Mouse (Mus musculus): Measurements from ENCODE around the gene 1700001O22Rik. TPM values are rescaled to one million over a fixed set of nuclear protein-coding genes. Genes with fewer than 3 reads are reported as not detected.
A peak's percentile ranks its signal among the peaks of the same experiment; 100 is the strongest.

1700001O22Rik gene
- polyA plus RNA-seq, 1 experiment from 2014 or later = 1.6 TPM

DNA sequence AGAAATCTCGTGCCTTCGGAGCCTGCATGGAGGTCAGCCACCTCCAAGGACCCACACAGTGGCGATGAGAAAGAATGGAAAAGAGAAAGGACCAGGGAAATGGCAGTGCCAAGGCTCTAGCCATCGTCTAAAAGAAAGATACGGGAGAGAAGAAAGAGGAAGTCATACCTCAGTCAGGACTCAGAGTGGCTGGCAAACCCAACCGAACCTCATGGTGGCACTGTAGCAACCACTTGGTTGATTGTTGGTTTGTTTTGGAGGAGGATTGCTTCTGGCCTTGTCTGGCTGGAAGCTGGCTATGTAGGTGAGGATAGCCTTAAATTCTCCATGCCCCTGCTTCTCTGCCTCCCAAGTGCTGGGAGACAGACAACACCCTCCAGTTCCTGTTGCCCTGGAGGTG, 34.3 kb downstream of the 1700001O22Rik start:
- Histone ChIP-seq H3K9ac (ENCODE audit: low read depth, low read length) (no peak overlapping the region), H3K27ac (ENCODE audit: low read depth, low read length) (no peak overlapping the region), H3K4me2 (no peak overlapping the region), H3K27me3 (ENCODE audit: control insufficient read depth, insufficient read depth, low read length) (no peaks in the 10 kb centered on the region), H3K4me3 (ENCODE audit: low read depth, low read length) (no peak overlapping the region), H3K4me1 (ENCODE audit: control insufficient read depth, insufficient read depth, low read length) (peaks cover 28% of the 10 kb centered on the region), H3K9me3 (replicated peaks; ENCODE audit: control insufficient read depth, low read length) (no peaks in the 10 kb centered on the region), H3K36me3 (ENCODE audit: control insufficient read depth, insufficient read depth, low read length) (no peaks in the 10 kb centered on the region)
- WGBS (ENCODE audit: insufficient replicate concordance) = 42% methylated on average over 6 of the region's 6 CpGs
- no peak for ATAC-seq (replicated peaks; ENCODE audit: insufficient number of reproducible peaks, low FRiP score, low TSS enrichment)

DNA sequence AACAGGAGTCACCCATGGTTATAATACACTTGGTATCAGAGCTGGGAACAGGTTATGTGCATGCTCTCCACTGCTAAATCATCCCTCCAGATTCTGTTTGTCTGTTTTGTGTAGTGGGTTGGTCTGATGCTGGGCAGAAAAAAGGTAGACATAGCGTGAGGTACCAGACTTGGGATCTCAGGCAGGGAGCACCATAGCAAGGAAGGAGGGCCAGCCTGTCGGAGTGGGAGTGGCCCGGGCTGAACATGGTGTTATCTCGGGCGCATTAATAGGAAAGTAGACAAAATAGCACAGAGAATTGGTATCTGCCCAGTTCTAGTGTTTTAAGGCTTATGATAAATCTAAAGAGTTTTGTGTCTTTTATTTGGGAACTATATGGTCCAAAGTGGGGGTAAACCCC, 34.9 kb downstream of the 1700001O22Rik start:
- Histone ChIP-seq H3K4me3 (ENCODE audit: low read depth, low read length) (no peak overlapping the region), H3K9ac (ENCODE audit: low read depth, low read length) (no peak overlapping the region), H3K4me1 (ENCODE audit: control insufficient read depth, insufficient read depth, low read length) (peaks cover 28% of the 10 kb centered on the region), H3K27me3 (ENCODE audit: control insufficient read depth, insufficient read depth, low read length) (no peaks in the 10 kb centered on the region), H3K4me2 (no peak overlapping the region), H3K27ac (ENCODE audit: low read depth, low read length) (no peak overlapping the region), H3K9me3 (replicated peaks; ENCODE audit: control insufficient read depth, low read length) (no peaks in the 10 kb centered on the region), H3K36me3 (ENCODE audit: control insufficient read depth, insufficient read depth, low read length) (no peaks in the 10 kb centered on the region)
- no peak for ATAC-seq (replicated peaks; ENCODE audit: insufficient number of reproducible peaks, low FRiP score, low TSS enrichment)
- WGBS (ENCODE audit: insufficient replicate concordance) = 64% methylated on average over 5 of the region's 5 CpGs

DNA sequence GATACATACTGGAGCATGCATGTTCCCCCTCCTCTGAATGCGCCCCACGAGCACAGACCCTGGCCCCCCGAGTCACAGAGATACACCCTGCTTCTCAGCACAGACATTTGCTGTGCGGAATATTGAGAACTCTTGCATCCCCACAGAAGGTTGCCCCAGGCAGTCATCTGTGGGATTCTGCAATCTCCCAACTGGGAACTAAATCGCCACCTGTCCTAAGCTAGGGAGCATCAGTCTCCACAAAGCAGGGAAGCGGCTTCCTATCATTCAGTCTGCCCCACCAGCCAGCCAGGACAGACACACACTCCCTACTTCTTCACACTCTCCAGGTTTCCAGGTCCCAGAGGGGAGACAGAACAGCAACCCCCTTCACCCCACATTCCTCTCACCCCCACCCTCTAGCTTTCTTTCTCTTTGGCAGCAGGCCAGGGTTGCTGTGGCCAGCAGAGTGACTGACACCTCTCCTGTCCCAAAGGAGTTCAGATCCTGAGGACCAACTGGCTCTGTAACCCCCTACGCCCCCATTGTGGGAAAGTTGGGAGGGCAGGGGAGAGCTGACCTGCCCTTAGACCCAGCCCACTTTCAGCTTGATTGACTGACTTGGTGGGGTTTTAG, 35.7 kb downstream of the 1700001O22Rik start:
- Histone ChIP-seq H3K36me3 (ENCODE audit: control insufficient read depth, insufficient read depth, low read length) (no peaks in the 10 kb centered on the region), H3K4me1 (ENCODE audit: control insufficient read depth, insufficient read depth, low read length) (peaks cover 21% of the 10 kb centered on the region), H3K27ac (ENCODE audit: low read depth, low read length) (no peak overlapping the region), H3K4me3 (ENCODE audit: low read depth, low read length) (no peak overlapping the region), H3K4me2 (no peak overlapping the region), H3K9ac (ENCODE audit: low read depth, low read length) (no peak overlapping the region), H3K27me3 (ENCODE audit: control insufficient read depth, insufficient read depth, low read length) (no peaks in the 10 kb centered on the region), H3K9me3 (replicated peaks; ENCODE audit: control insufficient read depth, low read length) (no peaks in the 10 kb centered on the region; the same call in 1 of the 2 replicates)
- 71% methylated on average over 7 of the region's 7 CpGs for WGBS (ENCODE audit: insufficient replicate concordance)
- no peak for ATAC-seq (replicated peaks; ENCODE audit: insufficient number of reproducible peaks, low FRiP score, low TSS enrichment)

DNA sequence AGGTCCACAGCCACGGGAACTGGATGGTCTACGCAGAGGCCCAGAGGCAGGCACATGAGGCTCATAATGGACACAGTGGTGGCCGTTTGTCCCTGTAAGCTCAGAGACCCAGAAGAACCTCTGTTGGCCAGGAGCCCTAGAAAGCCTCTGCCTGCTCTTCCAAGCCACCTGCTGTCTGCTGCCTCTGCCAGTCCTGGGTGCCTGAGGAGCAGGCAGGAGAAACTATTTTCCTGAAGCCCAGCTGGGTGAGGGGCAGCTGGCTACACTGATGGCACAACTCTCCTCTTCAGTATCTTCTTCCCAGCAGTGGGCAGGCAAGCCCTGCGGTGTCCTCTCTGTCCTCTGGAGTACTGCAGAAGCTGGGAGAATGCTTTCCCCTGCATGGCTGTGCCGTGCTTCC, 37.0 kb downstream of the 1700001O22Rik start:
- no peaks in the 10 kb centered on the region; the same call in 1 of the 2 replicates for H3K9me3 ChIP-seq (replicated peaks; ENCODE audit: control insufficient read depth, low read length)
- no peak overlapping the region for H3K27ac ChIP-seq (ENCODE audit: low read depth, low read length)
- H3K9ac ChIP-seq (ENCODE audit: low read depth, low read length) = no peak overlapping the region
- peaks cover 8% of the 10 kb centered on the region for H3K4me1 ChIP-seq (ENCODE audit: control insufficient read depth, insufficient read depth, low read length)
- no peak for ATAC-seq (replicated peaks; ENCODE audit: insufficient number of reproducible peaks, low FRiP score, low TSS enrichment)
- 84% methylated on average over 5 of the region's 5 CpGs for WGBS (ENCODE audit: insufficient replicate concordance)
- H3K27me3 ChIP-seq (ENCODE audit: control insufficient read depth, insufficient read depth, low read length) = no peaks in the 10 kb centered on the region
- no peaks in the 10 kb centered on the region for H3K36me3 ChIP-seq (ENCODE audit: control insufficient read depth, insufficient read depth, low read length)
- no peak overlapping the region for H3K4me2 ChIP-seq
- H3K4me3 ChIP-seq (ENCODE audit: low read depth, low read length) = no peak overlapping the region

DNA sequence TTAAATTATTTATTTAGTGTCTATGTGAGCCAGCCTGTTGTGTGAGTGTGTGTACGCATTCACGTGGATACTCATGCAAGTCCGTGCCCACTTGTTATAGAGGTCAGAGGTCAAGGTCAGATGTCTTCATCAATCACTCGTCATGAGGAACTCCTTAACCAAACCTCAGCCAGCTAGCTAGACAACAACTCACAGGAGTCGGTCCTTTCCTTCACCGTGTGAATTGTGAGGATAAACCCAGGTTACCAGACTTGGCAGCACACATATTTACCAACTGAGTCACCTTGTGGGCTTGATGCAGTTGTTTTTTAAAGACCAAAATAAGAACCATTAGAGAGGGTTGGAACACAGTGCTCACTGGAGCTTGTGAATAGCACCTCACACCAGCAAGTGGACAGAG, 42.8 kb downstream of the 1700001O22Rik start:
- Histone ChIP-seq H3K27ac (ENCODE audit: low read depth, low read length) (no peak overlapping the region), H3K9ac (ENCODE audit: low read depth, low read length) (no peak overlapping the region), H3K9me3 (replicated peaks; ENCODE audit: control insufficient read depth, low read length) (no peaks in the 10 kb centered on the region; the same call in none of the 2 replicates), H3K4me1 (ENCODE audit: control insufficient read depth, insufficient read depth, low read length) (peaks cover 36% of the 10 kb centered on the region), H3K4me2 (no peak overlapping the region), H3K4me3 (ENCODE audit: low read depth, low read length) (no peak overlapping the region), H3K36me3 (ENCODE audit: control insufficient read depth, insufficient read depth, low read length) (no peaks in the 10 kb centered on the region), H3K27me3 (ENCODE audit: control insufficient read depth, insufficient read depth, low read length) (no peaks in the 10 kb centered on the region)
- no peak for ATAC-seq (replicated peaks; ENCODE audit: insufficient number of reproducible peaks, low FRiP score, low TSS enrichment)
- 53% methylated on average over 6 of the region's 6 CpGs for WGBS (ENCODE audit: insufficient replicate concordance)

DNA sequence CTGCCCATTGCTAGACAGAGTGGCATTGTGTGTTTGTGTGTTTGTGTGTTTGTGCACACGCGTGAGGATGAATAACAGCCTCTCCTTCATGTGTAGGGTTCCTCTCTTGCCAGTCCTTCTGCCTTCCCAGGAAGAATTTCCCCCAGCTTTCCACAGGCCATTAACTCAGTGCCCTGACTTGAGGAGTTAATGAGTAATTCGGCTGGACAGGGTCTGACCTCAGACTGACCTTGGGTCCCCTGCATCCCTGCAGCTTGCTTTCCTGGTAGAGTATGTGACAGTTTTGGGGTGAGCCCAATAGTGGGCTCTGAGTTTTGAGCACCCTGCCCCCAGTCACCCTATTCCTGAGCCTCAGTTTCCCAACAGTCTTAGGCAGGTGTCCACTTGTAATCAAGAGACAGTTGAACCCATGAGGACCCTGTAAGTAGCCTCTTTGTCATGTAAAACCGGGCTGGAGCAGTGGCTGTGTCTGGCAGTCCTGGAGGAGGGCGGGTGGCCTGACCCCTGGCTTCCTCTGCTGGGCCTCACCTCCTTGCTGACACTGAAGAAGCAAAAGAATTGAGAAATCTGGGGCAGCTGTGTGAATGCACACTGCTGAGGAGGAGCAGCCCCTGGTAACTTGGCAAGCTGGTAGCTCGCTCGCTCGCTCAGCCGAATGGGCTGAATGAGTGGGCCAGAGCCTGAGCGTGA, 43.5 kb downstream of the 1700001O22Rik start:
- Histone ChIP-seq H3K9ac (ENCODE audit: low read depth, low read length) (no peak overlapping the region), H3K36me3 (ENCODE audit: control insufficient read depth, insufficient read depth, low read length) (no peaks in the 10 kb centered on the region), H3K4me1 (ENCODE audit: control insufficient read depth, insufficient read depth, low read length) (peaks cover 36% of the 10 kb centered on the region), H3K27ac (ENCODE audit: low read depth, low read length) (peak overlapping the region; percentile 95), H3K4me2 (no peak overlapping the region), H3K4me3 (ENCODE audit: low read depth, low read length) (no peak overlapping the region), H3K27me3 (ENCODE audit: control insufficient read depth, insufficient read depth, low read length) (no peaks in the 10 kb centered on the region), H3K9me3 (replicated peaks; ENCODE audit: control insufficient read depth, low read length) (no peaks in the 10 kb centered on the region; the same call in none of the 2 replicates)
- ATAC-seq (replicated peaks; ENCODE audit: insufficient number of reproducible peaks, low FRiP score, low TSS enrichment) = no peak
- 58% methylated on average over 10 of the region's 10 CpGs for WGBS (ENCODE audit: insufficient replicate concordance)

DNA sequence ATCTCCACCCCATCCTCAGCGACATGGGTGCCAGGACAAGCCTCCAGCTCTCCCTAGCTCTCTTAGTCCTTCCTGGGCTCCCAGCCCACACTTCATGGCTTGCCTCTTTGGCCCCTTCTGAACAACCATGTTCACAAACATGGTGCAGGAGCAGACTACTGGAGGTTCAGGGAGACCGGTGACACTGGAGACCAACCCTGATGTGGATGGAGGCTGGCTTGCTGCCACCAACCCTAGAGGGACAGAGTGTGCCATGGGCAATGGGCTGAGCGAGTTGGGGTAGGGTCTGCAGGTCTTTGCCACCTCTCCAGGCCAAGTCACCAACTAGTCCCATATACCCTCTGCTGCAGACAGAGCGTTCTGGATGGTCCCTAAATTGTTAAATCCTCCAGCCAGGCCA, 44.0 kb downstream of the 1700001O22Rik start:
- Histone ChIP-seq H3K27ac (ENCODE audit: low read depth, low read length) (peak overlapping the region; percentile 95), H3K4me2 (no peak overlapping the region), H3K4me3 (ENCODE audit: low read depth, low read length) (no peak overlapping the region), H3K36me3 (ENCODE audit: control insufficient read depth, insufficient read depth, low read length) (no peaks in the 10 kb centered on the region), H3K9ac (ENCODE audit: low read depth, low read length) (peak overlapping the region; percentile 66), H3K27me3 (ENCODE audit: control insufficient read depth, insufficient read depth, low read length) (no peaks in the 10 kb centered on the region), H3K9me3 (replicated peaks; ENCODE audit: control insufficient read depth, low read length) (no peaks in the 10 kb centered on the region; the same call in none of the 2 replicates), H3K4me1 (ENCODE audit: control insufficient read depth, insufficient read depth, low read length) (peaks cover 36% of the 10 kb centered on the region)
- ATAC-seq (replicated peaks; ENCODE audit: insufficient number of reproducible peaks, low FRiP score, low TSS enrichment) = no peak
- 84% methylated on average over 4 of the region's 4 CpGs for WGBS (ENCODE audit: insufficient replicate concordance)

DNA sequence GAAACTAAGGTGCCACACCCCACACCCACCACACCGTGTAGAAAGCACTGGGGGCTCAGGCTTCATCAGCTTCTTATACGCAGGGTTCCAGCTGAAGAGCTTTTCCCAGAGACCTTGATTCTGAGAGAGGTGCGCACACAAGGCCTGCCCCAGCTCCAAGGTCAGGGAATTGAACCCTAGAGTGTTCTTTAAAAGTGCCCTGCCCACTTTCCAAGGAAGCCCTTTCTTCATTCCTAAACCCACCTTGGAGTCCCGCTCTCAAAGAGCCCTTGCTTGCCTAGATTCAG, 44.4 kb downstream of the 1700001O22Rik start:
- H3K9me3 ChIP-seq (replicated peaks; ENCODE audit: control insufficient read depth, low read length) = no peaks in the 10 kb centered on the region; the same call in none of the 2 replicates
- 44% methylated on average over 4 of the region's 4 CpGs for WGBS (ENCODE audit: insufficient replicate concordance)
- peaks cover 36% of the 10 kb centered on the region for H3K4me1 ChIP-seq (ENCODE audit: control insufficient read depth, insufficient read depth, low read length)
- no peak overlapping the region for H3K4me3 ChIP-seq (ENCODE audit: low read depth, low read length)
- H3K9ac ChIP-seq (ENCODE audit: low read depth, low read length) = peak overlapping the region; percentile 66
- peak overlapping the region; percentile 95 for H3K27ac ChIP-seq (ENCODE audit: low read depth, low read length)
- peak overlapping the region; percentile 46 for H3K4me2 ChIP-seq
- no peaks in the 10 kb centered on the region for H3K27me3 ChIP-seq (ENCODE audit: control insufficient read depth, insufficient read depth, low read length)
- no peaks in the 10 kb centered on the region for H3K36me3 ChIP-seq (ENCODE audit: control insufficient read depth, insufficient read depth, low read length)
- ATAC-seq (replicated peaks; ENCODE audit: insufficient number of reproducible peaks, low FRiP score, low TSS enrichment) = no peak

All from heart, embryonic 11.5 days (tissue).